Mouse (Mus musculus) thymus, adult 2 months (tissue): ENCODE results near the gene Cdh13. TPM values are rescaled to one million over a fixed set of nuclear protein-coding genes. Genes with fewer than 3 reads are reported as not detected.

ENCODE experiments used
- DNase-seq: peaks from one replicate; pipeline ENCODE4 v3.0.0; 2021
- H3K27ac ChIP-seq: fragments of 200-500 bp; 2 replicates; pipeline ENCODE4 v1.5.1; 2012; ENCODE audit warnings: low read length, control low read depth; ENCODE audit not compliant: control insufficient read depth, insufficient read depth
- H3K27me3 ChIP-seq: fragments of 200-500 bp; 2 replicates; pipeline ENCODE4 v1.6.1; 2012; ENCODE audit warnings: mild to moderate bottlenecking, low read length, moderate library complexity, mixed read lengths; ENCODE audit not compliant: control insufficient read depth, insufficient read depth
- H3K36me3 ChIP-seq: fragments of 200-500 bp; 2 replicates; pipeline ENCODE4 v1.6.1; 2012; ENCODE audit warnings: mild to moderate bottlenecking, low read length, moderate library complexity; ENCODE audit not compliant: control insufficient read depth, insufficient read depth
- H3K4me1 ChIP-seq: fragments of 200-500 bp; replicated peaks from 2 replicates; pipeline ENCODE4 v1.6.1; 2012; ENCODE audit warnings: low read length; ENCODE audit not compliant: control insufficient read depth, insufficient read depth
- H3K4me3 ChIP-seq: fragments of 200-500 bp; 2 replicates; pipeline ENCODE4 v1.5.1; 2012; ENCODE audit warnings: mild to moderate bottlenecking, low read length, control low read depth, moderate library complexity; ENCODE audit not compliant: control insufficient read depth, insufficient read depth
- CTCF ChIP-seq: fragments of 200-500 bp; IDR thresholded peaks from 2 replicates; pipeline ENCODE4 v1.5.1; 2012; ENCODE audit warnings: mild to moderate bottlenecking, control low read depth, low read length, moderate library complexity, borderline replicate concordance; ENCODE audit not compliant: control insufficient read depth, poor library complexity, insufficient read depth; ENCODE audit errors: extremely low read depth
- POLR2A ChIP-seq: fragments of 200-500 bp; IDR thresholded peaks from 2 replicates; pipeline ENCODE4 v1.6.1; 2012; ENCODE audit warnings: mild to moderate bottlenecking, low read length, control low read depth, moderate library complexity; ENCODE audit not compliant: control insufficient read depth, poor library complexity, insufficient read depth; ENCODE audit errors: extremely low read depth
- WGBS: fragments of 180-500 bp; shearing (Covaris S2); methylation state at CpG from one replicate; pipeline ENCODE4 v1.1.7; 2018; 5-methylcytosine and 5-hydroxymethylcytosine counted together
- polyA plus RNA-seq: library from polyadenylated mRNA; depleted of rRNA; stranded (reverse); fragments of >200 nt; gene quantifications from 2 replicates; pipeline ENCODE4 v1.2.3, GENCODE M21; 2012

Gene Cdh13
- polyA plus RNA-seq, 1 experiment: 12.5 TPM

DNA sequence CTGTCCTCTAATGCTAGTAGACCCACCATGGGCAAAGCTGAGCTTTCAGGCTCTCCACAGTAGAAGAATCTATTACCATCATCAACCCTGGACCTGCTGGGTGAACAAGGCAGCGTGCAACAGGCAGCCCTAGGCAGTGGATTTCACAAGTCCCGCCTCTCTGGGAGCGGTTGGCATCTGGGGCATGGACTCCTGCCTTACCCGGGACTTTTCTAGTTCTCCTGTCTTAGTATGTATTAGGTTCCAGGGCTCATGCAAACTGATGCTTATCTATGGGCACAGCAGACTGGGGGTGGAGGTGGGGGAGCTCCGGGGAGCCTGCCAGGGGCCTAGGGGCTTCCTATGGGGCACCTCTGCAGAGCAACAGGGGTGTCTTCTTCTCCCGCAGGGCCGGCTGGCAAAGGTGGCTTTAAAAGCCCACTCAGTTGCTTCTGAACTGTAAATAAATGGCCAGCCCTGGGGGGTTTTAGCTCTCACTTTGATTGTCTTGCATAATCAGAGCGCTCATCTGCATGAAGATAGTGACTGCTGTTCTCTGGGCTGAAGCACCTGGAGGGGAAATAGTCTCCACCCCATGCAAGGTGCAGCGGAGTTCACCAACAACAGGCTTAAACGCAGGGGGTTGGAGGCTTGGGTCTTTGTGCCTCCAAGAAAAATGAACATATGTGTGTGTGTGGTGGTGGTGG lies 2.2 kb downstream of the Cdh13 start:
- no peaks in the 10 kb centered on the region for H3K27me3 ChIP-seq
- H3K4me1 ChIP-seq: no peaks in the 10 kb centered on the region
- no peak overlapping the region for H3K4me3 ChIP-seq
- H3K27ac ChIP-seq: no peak overlapping the region
- no peaks in the 10 kb centered on the region for H3K36me3 ChIP-seq
- 28% methylated on average over 10 of the region's 10 CpGs for WGBS
- no peak for DNase-seq
- TF ChIP-seq POLR2A (no peak), CTCF (no peak)

- no peak for DNase-seq
- TF ChIP-seq CTCF (no peak), POLR2A (no peak)
- Histone ChIP-seq H3K27ac (no peak overlapping the region), H3K36me3 (no peaks in the 10 kb centered on the region), H3K27me3 (no peaks in the 10 kb centered on the region), H3K4me1 (no peaks in the 10 kb centered on the region), H3K4me3 (no peak overlapping the region)
- 24% methylated on average over 10 of the region's 10 CpGs for WGBS
Measured at GRCm38 (mm10) chr8:118286282-118287180, 3.0 kb downstream of the Cdh13 start.

GRCm38 (mm10) chr8:118287496-118287895 lies 4.0 kb downstream of the Cdh13 start:
- no peak for TF ChIP-seq CTCF
- no peak for TF ChIP-seq POLR2A
- Histone ChIP-seq H3K4me1 (no peaks in the 10 kb centered on the region), H3K4me3 (no peak overlapping the region), H3K36me3 (no peaks in the 10 kb centered on the region), H3K27me3 (no peaks in the 10 kb centered on the region), H3K27ac (no peak overlapping the region)
- DNase-seq: no peak
- 45% methylated on average over 9 of the region's 9 CpGs for WGBS

- H3K27ac ChIP-seq: no peak overlapping the region
- H3K27me3 ChIP-seq: no peaks in the 10 kb centered on the region
- no peak overlapping the region for H3K4me3 ChIP-seq
- no peaks in the 10 kb centered on the region for H3K4me1 ChIP-seq
- DNase-seq: no peak
- TF ChIP-seq CTCF (no peak), POLR2A (no peak)
- 80% methylated on average over 8 of the region's 8 CpGs for WGBS
- H3K36me3 ChIP-seq: no peaks in the 10 kb centered on the region
Measured at GRCm38 (mm10) chr8:118288259-118288952, 4.9 kb downstream of the Cdh13 start.

GRCm38 (mm10) chr8:118289091-118289490 lies 5.6 kb downstream of the Cdh13 start:
- Histone ChIP-seq H3K4me3 (no peak overlapping the region), H3K4me1 (no peaks in the 10 kb centered on the region), H3K36me3 (no peaks in the 10 kb centered on the region), H3K27ac (no peak overlapping the region), H3K27me3 (no peaks in the 10 kb centered on the region)
- 90% methylated on average over 4 of the region's 4 CpGs for WGBS
- TF ChIP-seq CTCF (no peak), POLR2A (no peak)
- no peak for DNase-seq

- Histone ChIP-seq H3K4me3 (no peak overlapping the region), H3K4me1 (no peaks in the 10 kb centered on the region), H3K36me3 (no peaks in the 10 kb centered on the region), H3K27ac (no peak overlapping the region), H3K27me3 (no peaks in the 10 kb centered on the region)
- WGBS: 80% methylated on average over 7 of the region's 7 CpGs
- TF ChIP-seq POLR2A (no peak), CTCF (no peak)
- no peak for DNase-seq
Measured at GRCm38 (mm10) chr8:118289525-118289924, 6.0 kb downstream of the Cdh13 start.
